Mouse (Mus musculus) gastrocnemius, adult 18-20 months (tissue): ENCODE data around the gene Dpp3. TPM values are rescaled to one million over a fixed set of nuclear protein-coding genes. Genes with fewer than 3 reads are reported as not detected.
"Not testable (repeated sequence)": the region's sequence is repeated elsewhere in the genome, so short reads cannot be mapped to it uniquely, and the experiment has no call there.

Source experiments
- DNase-seq: peaks from one replicate; pipeline ENCODE4 v3.0.0; 2021; ENCODE audit warnings: low spot score
- total RNA-seq, 2 experiments: library from RNA; stranded (reverse); gene quantifications; 2 replicates each; pipeline ENCODE4 v1.2.3; 2021

Gene Dpp3
- total RNA-seq, 2 experiments from 2014 or later, result 13.2 to 14.2 TPM

DNA sequence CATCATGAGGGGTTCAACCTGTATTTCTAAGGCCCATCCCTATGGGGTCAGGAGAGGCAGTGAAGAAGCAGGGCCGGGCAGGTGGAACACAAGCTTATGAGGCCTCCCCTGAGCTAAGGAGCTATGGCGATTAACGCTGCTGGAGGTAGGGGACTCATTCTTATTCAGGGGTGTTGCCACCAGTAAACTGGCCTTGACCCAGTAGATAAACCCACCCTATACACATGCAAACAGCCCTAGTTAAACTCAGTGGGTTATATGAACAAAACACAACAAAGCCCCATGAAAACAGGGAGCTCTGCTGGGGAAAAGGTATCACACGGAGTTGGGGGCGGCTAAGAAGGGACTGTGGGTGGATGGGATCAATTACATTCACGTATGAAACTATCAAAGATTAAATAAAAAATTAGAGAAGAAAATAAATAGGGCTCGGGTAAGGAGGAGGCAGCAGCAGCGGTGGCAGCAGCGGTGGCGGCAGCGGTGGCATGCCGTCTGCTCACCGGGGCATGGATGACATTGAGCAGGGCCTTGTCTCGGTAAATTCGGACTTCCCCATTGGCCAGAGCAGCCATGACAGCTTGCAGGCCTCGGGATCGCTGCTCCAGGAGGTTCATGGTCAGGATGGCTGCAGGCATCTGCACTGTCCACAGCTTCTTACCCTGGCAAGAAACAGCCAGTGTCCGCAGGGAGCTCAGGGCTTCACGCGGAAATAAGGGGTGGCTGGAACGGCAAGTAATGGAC lies 31.1 kb downstream of the Dpp3 start:
- DNase-seq, result no peak

DNA sequence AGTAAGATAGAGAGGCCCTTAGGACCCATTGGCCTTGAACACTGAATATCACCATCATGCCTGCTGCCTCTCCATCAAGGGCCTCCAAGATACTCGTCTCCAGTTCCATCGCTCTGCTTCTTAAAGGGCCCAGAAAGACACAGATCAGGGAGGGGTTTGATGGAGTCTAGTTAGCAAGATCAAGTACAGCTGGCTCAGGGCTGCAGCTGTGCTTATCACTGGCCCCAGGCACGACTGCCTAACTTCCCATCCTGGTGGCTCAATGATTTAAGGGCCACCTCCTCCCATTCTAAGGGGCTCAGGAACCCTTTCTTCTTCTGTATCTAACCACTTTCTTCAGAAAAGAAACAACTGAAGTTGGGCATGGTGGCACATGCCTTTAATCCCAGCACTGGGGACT lies 36.3 kb downstream of the Dpp3 start:
- DNase-seq, result no peak

DNA sequence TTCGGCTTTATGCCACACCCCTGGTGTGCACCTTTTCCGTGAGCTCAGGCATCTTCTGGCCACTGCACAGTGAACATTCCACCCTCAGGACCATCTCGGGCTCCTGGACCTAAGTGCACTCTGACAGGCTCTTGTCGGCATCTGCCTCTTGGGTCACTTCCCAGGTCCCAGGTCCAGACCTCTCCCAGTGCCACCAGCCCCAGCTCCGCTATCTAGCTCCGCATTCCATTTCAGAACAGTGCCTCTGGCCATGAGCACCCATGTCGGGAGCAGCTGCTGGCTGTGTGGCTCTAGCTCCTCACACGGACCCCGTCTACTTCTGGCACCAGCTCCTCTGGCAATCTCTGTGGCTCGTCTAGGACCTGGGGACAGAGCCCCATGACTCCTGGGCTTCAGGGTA lies 38.3 kb downstream of the Dpp3 start:
- no peak for DNase-seq

DNA sequence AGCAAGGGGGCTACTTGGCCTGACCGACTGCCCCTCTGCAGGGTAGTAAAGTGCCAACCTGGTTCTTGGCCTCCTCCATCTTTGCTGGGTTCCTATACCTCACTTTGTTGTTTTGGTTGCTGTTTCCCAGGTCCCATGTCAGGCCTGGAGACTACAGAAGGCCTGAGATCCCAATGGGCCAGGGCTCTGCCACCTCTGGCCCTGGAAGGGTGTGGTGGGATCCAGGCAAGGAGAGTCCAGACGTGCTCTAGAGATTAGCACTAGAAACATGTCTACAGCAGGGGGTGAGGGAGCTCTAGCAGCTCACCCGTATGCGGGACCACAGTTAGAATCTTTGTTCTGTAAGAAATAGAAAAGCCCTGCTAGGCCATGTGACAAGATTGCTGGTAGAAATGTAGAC lies 44.1 kb downstream of the Dpp3 start:
- no peak for DNase-seq

DNA sequence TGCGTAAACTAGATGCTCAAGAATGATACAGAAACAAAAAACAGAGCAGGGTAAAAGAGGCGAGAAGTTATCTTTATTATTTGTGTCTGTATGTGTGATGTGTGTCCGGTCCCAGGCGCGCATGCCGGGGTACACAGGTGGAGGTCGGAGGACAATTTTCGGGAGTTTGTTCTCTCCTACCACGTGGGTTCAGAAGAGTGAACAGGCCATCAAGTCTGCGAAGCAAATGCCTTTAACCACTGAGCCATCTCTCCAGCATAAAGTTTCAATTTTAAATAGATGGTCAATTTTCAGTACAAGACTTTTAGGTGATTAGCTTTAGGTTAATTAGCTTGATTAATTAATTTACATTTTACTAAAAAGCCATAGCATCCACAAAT lies 48.8 kb downstream of the Dpp3 start:
- no peak for DNase-seq

DNA sequence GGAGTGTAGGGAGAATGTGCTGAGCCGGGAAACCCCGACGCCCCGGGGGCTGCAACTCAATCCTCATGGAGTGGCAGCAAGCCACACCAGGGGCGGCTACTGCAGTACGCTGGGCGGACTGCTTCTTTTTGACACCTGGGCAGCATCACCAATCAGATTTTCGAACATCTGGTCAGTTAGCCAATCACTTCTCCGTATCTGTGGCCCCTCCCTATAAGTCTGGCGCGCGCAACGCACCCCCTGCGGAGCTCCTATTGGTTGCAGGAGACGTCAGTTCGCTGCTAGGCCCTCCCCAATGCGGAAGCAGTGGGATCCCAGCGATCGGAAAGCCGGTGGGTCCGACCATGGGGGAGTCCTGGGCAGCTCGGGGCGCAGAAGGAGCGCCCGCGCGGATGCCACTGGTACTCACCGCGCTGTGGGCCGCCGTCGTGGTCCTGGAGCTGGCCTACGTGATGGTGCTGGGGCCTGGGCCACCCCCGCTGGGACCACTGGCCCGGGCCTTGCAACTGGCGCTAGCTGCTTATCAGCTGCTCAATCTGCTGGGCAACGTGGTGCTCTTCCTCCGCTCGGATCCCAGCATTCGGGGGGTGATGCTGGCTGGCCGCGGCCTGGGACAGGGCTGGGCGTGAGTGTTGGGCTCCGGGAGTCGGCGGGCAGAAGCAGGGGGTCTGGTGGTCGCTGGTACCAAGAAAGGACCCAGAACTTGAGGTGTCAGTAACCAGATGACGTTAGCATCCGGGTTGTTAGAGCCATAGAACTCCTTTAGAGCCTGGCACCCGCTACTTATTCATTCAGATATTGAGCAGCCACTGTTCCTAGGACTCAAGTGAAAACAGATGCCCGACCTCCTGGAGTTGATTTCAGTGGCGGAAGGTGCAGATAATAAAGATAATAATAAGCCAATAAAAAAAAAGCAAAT lies 49.4 kb downstream of the Dpp3 start, which contains the start of gene Zdhhc24:
TSS of gene Zdhhc24 (plus strand) at position 264 of the 919 bp plus-strand sequence.
- DNase-seq, result peak; percentile 97

DNA sequence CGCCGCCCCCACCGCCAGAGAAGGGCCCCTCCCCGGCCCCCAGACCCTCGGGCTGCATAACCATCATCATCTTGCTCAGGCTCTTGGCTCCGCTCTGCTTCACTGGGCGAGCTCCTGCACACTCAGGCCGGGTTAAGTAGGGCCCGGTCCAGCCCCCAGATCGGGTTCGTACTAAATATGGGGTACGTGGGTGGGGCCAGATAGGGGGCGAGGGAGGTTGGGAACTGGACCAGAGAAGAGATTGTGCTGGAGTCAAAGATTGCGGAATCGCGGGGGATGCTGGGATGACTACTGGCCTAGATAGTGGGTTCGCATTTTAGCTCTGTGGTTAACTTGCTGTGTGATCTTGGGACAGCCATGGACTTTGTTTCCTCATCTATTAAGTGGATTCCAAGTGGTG lies 50.3 kb downstream of the Dpp3 start, which contains the start of gene Actn3:
TSS of gene Actn3 (minus strand) at position 125 of the 400 bp plus-strand sequence.
- peak; percentile 80 for DNase-seq

DNA sequence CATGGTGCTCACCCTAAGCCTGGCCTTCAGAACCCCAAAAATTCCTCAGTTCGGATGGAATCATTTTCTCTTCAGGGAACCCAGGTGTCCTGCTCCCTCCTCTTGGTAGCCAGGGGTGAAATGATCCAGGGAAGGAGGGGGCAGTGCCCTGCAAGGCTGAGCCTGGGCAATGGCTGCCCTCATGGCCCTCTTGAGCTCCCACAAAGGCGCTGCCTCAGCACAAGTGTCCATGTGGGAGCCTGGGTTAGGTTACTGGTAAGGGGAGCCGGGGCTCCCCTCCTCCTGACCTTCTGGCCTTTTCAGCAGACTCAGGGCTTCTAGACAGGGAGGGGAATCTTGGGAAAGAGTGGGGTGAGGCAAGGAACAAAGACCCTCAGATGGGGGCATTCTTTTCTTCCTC lies 51.3 kb downstream of the Dpp3 start:
- peak; percentile 81 for DNase-seq

DNA sequence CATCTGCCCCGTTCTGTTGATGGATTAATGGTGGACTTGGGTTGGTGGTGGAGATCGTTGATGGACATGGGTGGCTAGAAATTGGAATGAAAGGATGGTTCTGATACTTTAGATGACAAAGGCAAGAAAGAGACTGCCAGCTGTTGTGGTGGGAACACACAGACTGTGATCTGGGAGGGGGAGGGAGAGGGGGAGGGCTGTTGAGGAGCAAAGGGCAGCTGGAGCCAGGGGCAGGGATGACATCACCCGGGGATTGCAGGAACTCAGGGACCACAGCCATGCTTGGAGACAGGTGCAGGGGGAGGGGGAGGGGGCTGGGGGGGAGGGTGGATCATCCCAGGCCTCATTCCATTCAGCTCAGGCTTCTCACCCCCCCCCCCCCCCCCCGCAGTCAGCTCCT lies 51.8 kb downstream of the Dpp3 start:
- DNase-seq, result no peak

DNA sequence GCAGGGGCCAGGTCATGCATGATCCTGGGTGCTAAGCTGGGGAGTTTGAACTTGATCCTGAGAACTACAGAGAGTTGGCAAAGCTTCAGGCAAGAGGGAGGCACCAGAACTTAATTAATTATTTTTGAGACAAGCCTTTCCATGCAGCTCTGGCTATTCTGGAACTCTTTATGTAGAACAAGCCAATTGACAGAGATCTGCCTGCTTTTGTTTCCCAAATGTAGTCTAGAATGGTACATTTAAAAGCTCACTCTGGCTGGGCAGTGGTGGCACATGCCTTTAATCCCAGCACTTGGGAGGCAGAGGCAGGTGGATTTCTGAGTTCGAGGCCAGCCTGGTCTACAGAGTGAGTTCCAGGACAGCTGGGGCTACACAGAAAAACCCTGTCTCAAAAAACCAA lies 53.5 kb downstream of the Dpp3 start:
- DNase-seq, result not testable (repeated sequence)

DNA sequence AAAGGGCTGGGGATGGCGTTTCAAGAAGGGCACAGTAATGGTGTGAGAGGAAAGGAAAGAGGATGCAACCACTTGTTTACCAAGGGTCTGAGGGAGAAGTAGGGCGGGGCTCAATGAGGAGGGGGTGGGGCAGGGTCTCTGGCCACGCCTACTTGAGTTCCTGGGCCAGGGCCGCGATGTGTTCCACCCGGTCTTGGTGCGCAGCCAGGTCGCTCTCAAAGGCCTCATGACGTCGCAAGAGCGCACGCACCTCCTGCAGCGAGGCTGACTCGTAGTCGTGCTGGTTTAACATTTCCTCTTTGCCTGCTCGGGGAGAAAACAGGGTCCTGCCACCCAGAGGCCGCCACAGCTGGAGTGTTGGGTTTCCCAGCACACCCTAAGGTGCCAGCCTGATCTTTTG lies 62.9 kb downstream of the Dpp3 start:
- DNase-seq, result no peak

DNA sequence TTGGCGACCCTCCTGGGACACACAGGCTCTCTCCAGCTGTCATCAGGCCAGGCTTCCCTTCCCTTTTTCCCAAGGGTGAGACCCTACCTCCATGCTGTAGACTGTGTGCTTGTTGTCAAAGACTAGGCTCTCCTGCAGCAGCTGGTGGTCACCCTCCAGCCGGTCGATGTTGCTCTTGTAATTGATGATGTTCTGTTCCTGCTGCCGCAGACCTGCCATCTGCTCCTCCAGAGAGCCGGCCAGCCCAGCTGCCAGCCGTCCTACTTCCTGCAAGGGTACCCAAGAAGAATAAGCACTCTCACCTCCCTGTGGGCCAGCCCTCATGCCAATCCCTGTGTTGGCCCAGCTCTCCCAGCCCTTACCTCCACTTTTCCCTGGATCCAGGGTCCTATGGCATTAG lies 65.0 kb downstream of the Dpp3 start:
- no peak for DNase-seq

DNA sequence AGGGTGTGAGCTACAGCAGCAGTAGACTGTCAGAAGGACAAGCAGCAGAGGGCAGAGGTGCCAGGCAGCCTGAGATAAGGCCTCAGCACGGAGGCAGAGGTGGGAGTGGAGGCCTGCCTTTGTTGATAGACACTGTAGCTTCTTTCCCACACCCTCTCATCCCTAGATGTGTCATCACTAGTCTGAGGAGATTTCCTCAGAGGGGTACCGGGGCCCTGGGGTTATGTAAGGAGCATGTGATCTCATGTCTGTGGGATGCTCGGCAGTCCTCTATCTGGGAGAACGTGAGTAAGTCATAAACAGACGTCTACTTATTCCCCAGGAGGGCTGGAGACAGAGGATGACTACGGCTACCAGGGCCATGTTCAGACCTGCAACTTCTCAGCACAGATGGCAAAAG lies 69.0 kb downstream of the Dpp3 start:
- no peak for DNase-seq

Other genes starting within 250 kb of the Dpp3 start
- under 1 TPM in 1 of 2 experiments, not detected in 1; 0.31 TPM for gene Gm960, start 229.6 kb downstream of the Dpp3 start, total RNA-seq
- gene Sptbn2, start 217.1 kb downstream of the Dpp3 start, total RNA-seq, result under 1 TPM; 0.02 to 0.07 TPM
- gene Rbm4b, start 171.8 kb downstream of the Dpp3 start, total RNA-seq, result 1 to 10 TPM; 2.3 to 2.7 TPM
- 10 to 100 TPM; 31.4 to 34.8 TPM for gene Rbm4, start 134.4 kb downstream of the Dpp3 start, total RNA-seq
- gene Gm21992, start 116.7 kb downstream of the Dpp3 start, total RNA-seq, result 10 to 100 TPM in 1 of 2 experiments, 1 to 10 TPM in 1; 6.8 to 12.7 TPM
- 10 to 100 TPM in 1 of 2 experiments, 1 to 10 TPM in 1; 8.0 to 10.5 TPM for gene Rbm14, start 116.7 kb downstream of the Dpp3 start, total RNA-seq
- 10 to 100 TPM; 20.0 to 24.1 TPM for gene Ccs, start 89.0 kb downstream of the Dpp3 start, total RNA-seq
- not detected for gene Ccdc87, start 88.9 kb downstream of the Dpp3 start, total RNA-seq
- gene Ctsf, start 73.2 kb downstream of the Dpp3 start, total RNA-seq, result 10 to 100 TPM; 26.6 to 30.1 TPM
- 1,000 to 10,000 TPM; 7,595 to 9,342 TPM for gene Actn3, start 50.4 kb downstream of the Dpp3 start, total RNA-seq
- gene Zdhhc24, start 49.6 kb downstream of the Dpp3 start, total RNA-seq, result 1 to 10 TPM; 2.0 to 2.3 TPM
- gene Bbs1, start 21.7 kb downstream of the Dpp3 start, total RNA-seq, result 1 to 10 TPM; 1.7 to 2.0 TPM
- 1 to 10 TPM; 2.4 to 2.7 TPM for gene Peli3, start 14.8 kb upstream of the Dpp3 start, total RNA-seq
- gene Mrpl11, start 33.9 kb upstream of the Dpp3 start, total RNA-seq, result 10 to 100 TPM; 64.6 to 66.7 TPM
- gene Npas4, start 62.0 kb upstream of the Dpp3 start, total RNA-seq, result not detected
- gene Slc29a2, start 95.6 kb upstream of the Dpp3 start, total RNA-seq, result 1 to 10 TPM; 4.1 to 5.3 TPM
- gene B4gat1, start 110.5 kb upstream of the Dpp3 start, total RNA-seq, result 10 to 100 TPM; 18.7 to 23.2 TPM
- gene AC124502.3, start 110.6 kb upstream of the Dpp3 start, total RNA-seq, result 1 to 10 TPM in 1 of 2 experiments, under 1 TPM in 1; 0.50 to 1.2 TPM
- gene Brms1, start 113.1 kb upstream of the Dpp3 start, total RNA-seq, result 10 to 100 TPM; 14.8 to 15.3 TPM
- 1 to 10 TPM in 1 of 2 experiments, under 1 TPM in 1; 0.71 to 1.2 TPM for gene Rin1, start 122.2 kb upstream of the Dpp3 start, total RNA-seq
- 10 to 100 TPM in 1 of 2 experiments, 1 to 10 TPM in 1; 6.3 to 11.8 TPM for gene Cd248, start 139.8 kb upstream of the Dpp3 start, total RNA-seq
- under 1 TPM in 1 of 2 experiments, not detected in 1; 0.18 TPM for gene Tmem151a, start 157.2 kb upstream of the Dpp3 start, total RNA-seq
- gene Yif1a, start 160.3 kb upstream of the Dpp3 start, total RNA-seq, result 10 to 100 TPM; 45.1 to 47.0 TPM
- gene Cnih2, start 170.2 kb upstream of the Dpp3 start, total RNA-seq, result not detected
- gene Rab1b, start 178.8 kb upstream of the Dpp3 start, total RNA-seq, result 100 to 1,000 TPM; 117 to 118 TPM
- 10 to 100 TPM; 58.6 to 61.0 TPM for gene Klc2, start 190.3 kb upstream of the Dpp3 start, total RNA-seq